Mouse (Mus musculus): Measurements from ENCODE around the gene Tle3. TPM values are rescaled to one million over a fixed set of nuclear protein-coding genes. Genes with fewer than 3 reads are reported as not detected.

Gene Tle3
- polyA plus RNA-seq, 1 experiment = 47.2 TPM

DNA sequence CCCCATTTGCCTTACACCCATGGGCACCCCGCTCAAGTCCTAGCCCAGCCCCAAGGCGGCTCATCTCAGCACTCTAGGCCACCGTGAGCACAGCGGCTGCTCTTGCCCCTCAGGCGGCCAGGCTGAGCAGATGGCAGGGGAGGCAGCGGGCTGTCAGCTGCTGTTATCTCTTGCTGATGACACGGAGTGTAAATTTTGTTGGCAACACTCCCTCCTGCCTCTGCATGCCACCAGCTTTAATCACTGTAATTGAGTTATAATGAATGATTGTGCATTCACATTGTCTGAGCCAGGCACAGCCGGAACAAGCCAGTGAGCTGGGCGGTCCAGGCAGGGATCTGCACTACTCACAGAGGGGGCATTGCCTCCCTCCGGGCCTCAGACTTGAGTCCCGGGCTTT, 61.9 kb downstream of the Tle3 start:
- Histone ChIP-seq H3K4me3 (ENCODE audit: insufficient read depth, low read depth, low read length) (no peak overlapping the region), H3K4me1 (ENCODE audit: control insufficient read depth, insufficient read depth, low read length) (no peaks in the 10 kb centered on the region), H3K27me3 (replicated peaks; ENCODE audit: control insufficient read depth, insufficient read depth, low read length) (no peaks in the 10 kb centered on the region), H3K36me3 (ENCODE audit: control insufficient read depth, insufficient read depth, low read length) (no peaks in the 10 kb centered on the region), H3K27ac (ENCODE audit: insufficient read depth, low read depth, low read length) (no peak overlapping the region)
- no peak for DNase-seq
- TF ChIP-seq POLR2A (IDR thresholded peaks at IDR 0.05; ENCODE audit: low read depth, low read length) (no peak), CTCF (conservative IDR thresholded peaks at IDR 0.05; ENCODE audit: insufficient read depth, insufficient read length, low read depth, low read length) (no peak)
- WGBS = 63% methylated on average over 11 of the region's 11 CpGs

DNA sequence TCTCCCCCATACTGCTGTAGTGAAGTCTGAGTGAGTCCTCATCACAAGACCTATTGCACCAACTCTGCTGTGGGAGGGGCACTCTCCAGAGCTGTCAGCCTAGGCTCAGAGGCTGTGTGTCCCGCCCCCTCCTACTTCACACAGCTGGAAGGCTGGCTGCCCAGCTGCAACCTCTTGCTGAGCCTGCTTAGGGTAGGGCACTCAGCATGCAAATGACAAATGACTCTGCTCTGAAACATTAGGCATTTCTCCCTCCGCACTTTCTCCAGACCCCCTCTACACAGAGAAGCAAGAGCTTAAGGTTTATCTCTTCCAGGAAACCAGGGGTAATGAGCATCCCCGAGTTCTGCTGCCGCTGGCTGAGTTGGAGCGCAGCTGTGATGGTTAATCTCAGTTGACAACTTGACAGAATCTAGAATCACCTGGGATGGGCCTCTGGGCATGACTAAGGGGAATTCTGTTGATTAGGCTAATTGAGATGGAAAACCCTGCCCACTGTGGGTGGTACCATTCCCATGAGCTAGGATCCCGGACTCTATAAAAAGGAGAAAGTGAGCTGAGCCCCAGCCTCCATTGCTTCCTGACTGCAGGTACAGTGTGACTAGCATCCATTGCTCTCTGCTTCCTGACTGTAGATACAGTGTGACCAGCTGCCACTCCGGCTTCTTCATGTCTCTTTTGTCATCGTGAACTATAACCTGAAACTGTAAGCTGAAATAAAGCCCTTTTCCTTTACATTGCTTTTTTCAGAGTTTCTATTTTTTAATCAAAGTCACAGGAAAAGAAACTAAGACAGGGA, 63.2 kb downstream of the Tle3 start:
- no peak overlapping the region for H3K4me3 ChIP-seq (ENCODE audit: insufficient read depth, low read depth, low read length)
- no peaks in the 10 kb centered on the region for H3K36me3 ChIP-seq (ENCODE audit: control insufficient read depth, insufficient read depth, low read length)
- TF ChIP-seq POLR2A (IDR thresholded peaks at IDR 0.05; ENCODE audit: low read depth, low read length) (no peak), CTCF (conservative IDR thresholded peaks at IDR 0.05; ENCODE audit: insufficient read depth, insufficient read length, low read depth, low read length) (no peak)
- no peak for DNase-seq
- no peaks in the 10 kb centered on the region for H3K4me1 ChIP-seq (ENCODE audit: control insufficient read depth, insufficient read depth, low read length)
- H3K27me3 ChIP-seq (replicated peaks; ENCODE audit: control insufficient read depth, insufficient read depth, low read length) = no peaks in the 10 kb centered on the region
- WGBS = 63% methylated on average over 8 of the region's 8 CpGs
- no peak overlapping the region for H3K27ac ChIP-seq (ENCODE audit: insufficient read depth, low read depth, low read length)

DNA sequence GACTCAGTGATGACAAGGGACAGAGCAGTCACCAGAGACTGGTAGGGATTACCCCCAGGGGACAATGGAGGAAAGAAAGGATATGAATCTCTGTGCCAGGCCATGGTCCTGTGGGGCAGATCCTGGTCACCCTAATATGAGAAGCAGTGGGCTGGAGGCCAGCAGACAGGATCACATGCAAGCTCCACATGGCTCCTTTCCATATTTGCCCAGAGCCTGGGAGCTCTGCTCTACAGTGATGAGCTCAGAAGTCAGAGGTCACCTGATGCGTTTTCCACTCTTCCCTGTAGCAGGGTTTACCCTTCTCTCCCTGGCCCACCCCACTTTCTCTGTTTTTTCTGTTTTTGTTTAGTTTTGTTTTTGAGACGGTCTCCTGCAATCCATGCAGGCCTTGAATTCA, 63.9 kb downstream of the Tle3 start:
- peak; percentile 30 for DNase-seq
- 76% methylated on average over 2 of the region's 2 CpGs for WGBS

DNA sequence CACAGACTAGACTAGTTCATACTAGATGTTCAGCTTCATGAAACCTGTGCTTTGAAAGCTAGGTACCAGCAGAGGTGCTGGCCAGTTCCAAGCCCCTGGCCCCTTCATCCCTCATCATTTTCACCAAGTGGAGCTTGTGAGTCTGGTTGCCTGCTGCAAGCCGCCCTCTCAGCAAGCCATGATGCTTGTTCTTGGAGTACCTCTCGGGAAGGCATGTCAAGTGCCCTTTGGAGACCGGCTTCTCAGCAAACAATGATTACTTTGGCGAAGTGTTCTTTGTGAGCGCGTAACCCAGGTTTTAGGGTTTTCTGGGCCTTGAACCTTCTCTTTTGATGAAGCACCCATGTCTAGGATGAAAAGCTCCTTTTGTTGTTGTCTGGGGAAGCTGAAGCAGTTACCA, 64.6 kb downstream of the Tle3 start:
- no peaks in the 10 kb centered on the region for H3K36me3 ChIP-seq (ENCODE audit: control insufficient read depth, insufficient read depth, low read length)
- WGBS = 98% methylated on average over 6 of the region's 6 CpGs
- no peaks in the 10 kb centered on the region for H3K4me1 ChIP-seq (ENCODE audit: control insufficient read depth, insufficient read depth, low read length)
- no peak for DNase-seq
- H3K27me3 ChIP-seq (replicated peaks; ENCODE audit: control insufficient read depth, insufficient read depth, low read length) = no peaks in the 10 kb centered on the region
- H3K27ac ChIP-seq (ENCODE audit: insufficient read depth, low read depth, low read length) = no peak overlapping the region
- TF ChIP-seq CTCF (conservative IDR thresholded peaks at IDR 0.05; ENCODE audit: insufficient read depth, insufficient read length, low read depth, low read length) (no peak), POLR2A (IDR thresholded peaks at IDR 0.05; ENCODE audit: low read depth, low read length) (no peak)
- H3K4me3 ChIP-seq (ENCODE audit: insufficient read depth, low read depth, low read length) = no peak overlapping the region

More for the DNA sequence above, 63.9 kb downstream of the Tle3 start:
- H3K4me3 ChIP-seq (ENCODE audit: insufficient read depth, low read depth, low read length) = no peak overlapping the region
- no peaks in the 10 kb centered on the region for H3K4me1 ChIP-seq (ENCODE audit: control insufficient read depth, insufficient read depth, low read length)
- H3K27me3 ChIP-seq (replicated peaks; ENCODE audit: control insufficient read depth, insufficient read depth, low read length) = no peaks in the 10 kb centered on the region
- TF ChIP-seq POLR2A (IDR thresholded peaks at IDR 0.05; ENCODE audit: low read depth, low read length) (no peak), CTCF (conservative IDR thresholded peaks at IDR 0.05; ENCODE audit: insufficient read depth, insufficient read length, low read depth, low read length) (no peak)
- no peak overlapping the region for H3K27ac ChIP-seq (ENCODE audit: insufficient read depth, low read depth, low read length)
- no peaks in the 10 kb centered on the region for H3K36me3 ChIP-seq (ENCODE audit: control insufficient read depth, insufficient read depth, low read length)

DNA sequence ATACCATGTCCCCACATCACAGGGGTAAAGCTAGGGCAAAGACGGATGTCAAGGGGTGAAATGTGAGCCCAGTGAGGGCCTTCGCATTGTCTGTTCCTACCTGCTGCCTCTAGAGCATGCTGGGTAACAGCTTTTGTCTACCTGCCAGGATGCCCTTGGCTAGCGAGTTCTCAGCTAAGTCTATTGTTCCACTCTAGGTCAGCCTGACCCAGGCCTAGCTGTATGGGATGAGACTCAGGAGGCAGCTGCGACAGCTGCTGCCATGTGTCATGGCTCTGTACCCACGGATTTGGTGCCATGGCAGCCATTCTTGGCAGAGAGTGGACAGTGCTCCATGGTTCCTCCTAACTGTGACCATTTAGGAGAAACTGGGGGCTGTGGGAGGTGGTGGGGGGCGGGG, 66.9 kb downstream of the Tle3 start:
- no peaks in the 10 kb centered on the region for H3K27me3 ChIP-seq (replicated peaks; ENCODE audit: control insufficient read depth, insufficient read depth, low read length)
- DNase-seq = no peak
- TF ChIP-seq CTCF (conservative IDR thresholded peaks at IDR 0.05; ENCODE audit: insufficient read depth, insufficient read length, low read depth, low read length) = no peak
- no peak for TF ChIP-seq POLR2A (IDR thresholded peaks at IDR 0.05; ENCODE audit: low read depth, low read length)
- no peaks in the 10 kb centered on the region for H3K4me1 ChIP-seq (ENCODE audit: control insufficient read depth, insufficient read depth, low read length)
- no peak overlapping the region for H3K27ac ChIP-seq (ENCODE audit: insufficient read depth, low read depth, low read length)
- H3K36me3 ChIP-seq (ENCODE audit: control insufficient read depth, insufficient read depth, low read length) = no peaks in the 10 kb centered on the region
- 88% methylated on average over 6 of the region's 6 CpGs for WGBS
- no peak overlapping the region for H3K4me3 ChIP-seq (ENCODE audit: insufficient read depth, low read depth, low read length)

DNA sequence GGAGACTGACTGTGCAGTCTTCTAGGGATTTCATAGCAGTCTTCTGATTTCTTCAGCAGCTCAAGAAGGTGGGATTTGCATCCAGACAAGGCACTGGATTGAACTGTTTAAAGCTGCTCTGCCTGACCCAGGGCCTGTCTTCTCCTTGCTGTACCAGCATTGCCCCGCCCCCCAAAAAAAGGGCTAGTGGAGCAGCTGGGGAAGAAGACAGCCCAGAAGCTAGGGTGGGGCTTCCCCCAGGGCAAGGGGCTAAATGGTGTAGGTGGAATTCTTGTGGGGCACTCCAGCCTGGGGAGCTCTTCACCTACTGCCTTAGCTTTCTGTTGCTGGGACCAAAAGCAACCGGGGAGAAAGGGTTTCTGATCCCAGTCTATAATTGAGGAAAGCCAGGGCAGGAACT, 67.8 kb downstream of the Tle3 start:
- Histone ChIP-seq H3K27ac (ENCODE audit: insufficient read depth, low read depth, low read length) (no peak overlapping the region), H3K4me3 (ENCODE audit: insufficient read depth, low read depth, low read length) (no peak overlapping the region), H3K27me3 (replicated peaks; ENCODE audit: control insufficient read depth, insufficient read depth, low read length) (no peaks in the 10 kb centered on the region), H3K36me3 (ENCODE audit: control insufficient read depth, insufficient read depth, low read length) (no peaks in the 10 kb centered on the region), H3K4me1 (ENCODE audit: control insufficient read depth, insufficient read depth, low read length) (no peaks in the 10 kb centered on the region)
- no peak for TF ChIP-seq POLR2A (IDR thresholded peaks at IDR 0.05; ENCODE audit: low read depth, low read length)
- no peak for TF ChIP-seq CTCF (conservative IDR thresholded peaks at IDR 0.05; ENCODE audit: insufficient read depth, insufficient read length, low read depth, low read length)
- no peak for DNase-seq
- 80% methylated on average over 2 of the region's 2 CpGs for WGBS

DNA sequence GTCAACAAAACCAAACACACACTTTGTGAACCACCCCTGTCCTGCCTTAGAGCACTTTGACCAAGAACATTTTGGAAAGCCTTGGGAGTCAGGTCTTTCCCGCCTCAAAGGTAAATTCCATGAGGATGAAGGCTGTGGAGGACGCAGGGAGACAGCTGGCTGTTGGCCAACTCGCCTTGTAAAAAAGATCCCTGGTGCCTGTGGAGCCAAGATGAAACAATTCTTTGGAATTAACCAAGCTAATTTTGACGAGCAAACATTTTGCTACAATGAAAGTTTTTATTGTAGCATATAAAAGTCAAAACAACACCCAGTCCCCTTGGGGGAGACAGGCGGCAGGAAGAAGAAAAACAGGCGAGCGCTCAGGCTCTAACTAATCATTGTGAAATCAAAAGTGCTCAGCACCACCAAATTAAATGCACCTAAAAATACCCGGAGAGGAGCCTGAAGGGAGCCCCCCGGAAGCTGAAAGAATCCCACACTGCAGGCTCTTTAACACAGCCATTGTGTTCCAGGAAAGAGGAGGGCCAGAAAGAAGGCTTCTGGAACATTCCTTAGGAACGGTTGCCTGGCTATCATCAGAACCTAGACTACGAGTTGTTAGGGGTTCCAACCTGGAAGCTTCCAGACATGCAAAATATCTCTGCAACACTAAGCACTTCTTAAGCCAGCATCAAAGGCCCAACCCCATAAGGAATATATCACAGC, 69.2 kb downstream of the Tle3 start:
- Histone ChIP-seq H3K27ac (ENCODE audit: insufficient read depth, low read depth, low read length) (no peak overlapping the region), H3K36me3 (ENCODE audit: control insufficient read depth, insufficient read depth, low read length) (no peaks in the 10 kb centered on the region), H3K4me1 (ENCODE audit: control insufficient read depth, insufficient read depth, low read length) (no peaks in the 10 kb centered on the region), H3K4me3 (ENCODE audit: insufficient read depth, low read depth, low read length) (no peak overlapping the region), H3K27me3 (replicated peaks; ENCODE audit: control insufficient read depth, insufficient read depth, low read length) (no peaks in the 10 kb centered on the region)
- 60% methylated on average over 11 of the region's 11 CpGs for WGBS
- DNase-seq = peak; percentile 13
- TF ChIP-seq POLR2A (IDR thresholded peaks at IDR 0.05; ENCODE audit: low read depth, low read length) (no peak), CTCF (conservative IDR thresholded peaks at IDR 0.05; ENCODE audit: insufficient read depth, insufficient read length, low read depth, low read length) (no peak)
